Mouse (Mus musculus) myocyte (in vitro differentiated cells): ENCODE measurements at regions not wholly inside any gene's neighbourhood (a gene's known extent, or its start where the extent isn't known, plus 50 kb on each side); places are given as distances from the start of the nearest gene placed in this dataset.

Source experiments
- E2F4 ChIP-seq: IDR thresholded peaks from one replicate; pipeline ENCODE4 v1.6.1; 2011; ENCODE audit warnings: mild to moderate bottlenecking, control low read depth, moderate library complexity; ENCODE audit not compliant: insufficient read depth
- POLR2A ChIP-seq: IDR thresholded peaks from one replicate; pipeline ENCODE4 v1.6.1; 2011; ENCODE audit warnings: low read depth, mild to moderate bottlenecking, control low read depth, moderate library complexity; ENCODE audit not compliant: insufficient read length
- POLR2AphosphoS2 ChIP-seq: IDR thresholded peaks from one replicate; pipeline ENCODE4 v1.6.1; 2011; ENCODE audit warnings: low read depth, control low read depth; ENCODE audit not compliant: insufficient read length
- REST ChIP-seq: IDR thresholded peaks from one replicate; pipeline ENCODE4 v1.6.1; 2011; ENCODE audit warnings: mild to moderate bottlenecking, control low read depth, moderate library complexity; ENCODE audit not compliant: insufficient read depth, insufficient read length
- TCF12 ChIP-seq: IDR thresholded peaks from one replicate; pipeline ENCODE4 v1.6.1; 2011; ENCODE audit warnings: mild to moderate bottlenecking, control low read depth; ENCODE audit not compliant: poor library complexity, insufficient read depth, severe bottlenecking
- TCF3 ChIP-seq: IDR thresholded peaks from one replicate; pipeline ENCODE4 v1.6.1; 2011; ENCODE audit warnings: low read depth, control low read depth; ENCODE audit not compliant: insufficient read length

- TF ChIP-seq E2F4 (no peak), POLR2A (no peak), TCF3 (no peak), POLR2AphosphoS2 (no peak), TCF12 (no peak), REST (no peak)
Observed at GRCm38 (mm10) chr8:89308950-89309349, 265.0 kb upstream of the Sall1 start.
